Mouse (Mus musculus) MEL (cell line): ENCODE measurements at regions not wholly inside any gene's neighbourhood (a gene's known extent, or its start where the extent isn't known, plus 50 kb on each side); places are given as distances from the start of the nearest gene placed in this dataset.
"Not testable (repeated sequence)": the region's sequence is repeated elsewhere in the genome, so short reads cannot be mapped to it uniquely, and the experiment has no call there.

Experiments
- DNase-seq: peaks from one replicate; pipeline ENCODE4 v3.0.0; 2011; ENCODE audit warnings: low read depth, low spot score
- H3K27ac ChIP-seq: 2 replicates; pipeline ENCODE4 v1.5.1; 2012; ENCODE audit warnings: low read depth, mild to moderate bottlenecking, control low read depth, low read length, moderate library complexity; ENCODE audit not compliant: control insufficient read depth
- H3K27me3 ChIP-seq, 2 experiments: fragments of 150-350 bp in 1 of 2; sonication (generic) in 1 of 2; 2 replicates each; pipeline ENCODE4 v1.6.1; 2012; ENCODE audit warnings: low read length in 2 of 2, mild to moderate bottlenecking in 2 of 2, improper control_type of control experiment in 1 of 2, moderate library complexity in 1 of 2; ENCODE audit not compliant: insufficient read depth in 2 of 2, control insufficient read depth in 1 of 2
- H3K36me3 ChIP-seq, 2 experiments: 2 replicates each; pipeline ENCODE4 v1.6.1; 2012 to 2014; ENCODE audit warnings: low read length in 2 of 2, improper control_type of control experiment in 1 of 2, inconsistent platforms in 1 of 2, mild to moderate bottlenecking in 1 of 2; ENCODE audit not compliant: insufficient read depth in 2 of 2, control insufficient read depth in 1 of 2
- H3K4me1 ChIP-seq, 2 experiments: fragments of 150-350 bp in 1 of 2; sonication (generic) in 1 of 2; 2 replicates each; pipeline ENCODE4 v1.6.1; 2012; ENCODE audit warnings: low read length in 2 of 2, improper control_type of control experiment in 1 of 2, mild to moderate bottlenecking in 1 of 2; ENCODE audit not compliant: insufficient read depth in 2 of 2, control insufficient read depth in 1 of 2
- H3K4me3 ChIP-seq, 2 experiments: fragments of 150-350 bp in 1 of 2; sonication (generic) in 1 of 2; 2 replicates each; pipeline ENCODE4 v1.5.1; 2012; ENCODE audit warnings: low read depth in 2 of 2, low read length in 2 of 2, mild to moderate bottlenecking in 2 of 2, moderate library complexity in 2 of 2, control low read depth in 1 of 2, improper control_type of control experiment in 1 of 2; ENCODE audit not compliant: control insufficient read depth in 1 of 2, insufficient read depth in 1 of 2
- H3K79me2 ChIP-seq: 2 replicates; pipeline ENCODE4 v1.6.1; 2012; ENCODE audit warnings: mild to moderate bottlenecking, low read length, moderate library complexity; ENCODE audit not compliant: control insufficient read depth, poor library complexity, insufficient read depth
- H3K9ac ChIP-seq: 2 replicates; pipeline ENCODE4 v1.6.1; 2012; ENCODE audit warnings: low read depth, mild to moderate bottlenecking, control low read depth, low read length, moderate library complexity; ENCODE audit not compliant: control insufficient read depth, poor library complexity, severe bottlenecking
- H3K9me3 ChIP-seq: fragments of 150-350 bp; sonication (generic); replicated peaks from 2 replicates; pipeline ENCODE4 v1.6.1; 2012; ENCODE audit warnings: mild to moderate bottlenecking, low read length, improper control_type of control experiment, moderate library complexity; ENCODE audit not compliant: insufficient read depth

GRCm38 (mm10) chr4:145774241-145774761, 94.3 kb upstream of the Zfp986 start:
- H3K9ac ChIP-seq, H3K4me3 ChIP-seq, H3K79me2 ChIP-seq, H3K9me3 ChIP-seq, H3K4me1 ChIP-seq, H3K36me3 ChIP-seq, H3K27ac ChIP-seq, H3K27me3 ChIP-seq: not testable (repeated sequence)
- DNase-seq = peak; percentile 1

GRCm38 (mm10) chr4:145774884-145775283, 93.7 kb upstream of the Zfp986 start:
- not testable (repeated sequence) for H3K4me1 ChIP-seq, H3K27ac ChIP-seq, DNase-seq, H3K79me2 ChIP-seq, H3K4me3 ChIP-seq, H3K9me3 ChIP-seq, H3K27me3 ChIP-seq, H3K36me3 ChIP-seq, H3K9ac ChIP-seq

- H3K9ac ChIP-seq, H3K4me1 ChIP-seq, DNase-seq, H3K4me3 ChIP-seq, H3K9me3 ChIP-seq, H3K79me2 ChIP-seq, H3K27ac ChIP-seq, H3K27me3 ChIP-seq, H3K36me3 ChIP-seq: not testable (repeated sequence)
These were observed 92.1 kb upstream of the Zfp986 start for GRCm38 (mm10) chr4:145776531-145776930.

GRCm38 (mm10) chr4:145781281-145781896, 87.2 kb upstream of the Zfp986 start:
- not testable (repeated sequence) for H3K27ac ChIP-seq, H3K4me1 ChIP-seq, H3K9me3 ChIP-seq, H3K9ac ChIP-seq, H3K79me2 ChIP-seq, H3K27me3 ChIP-seq, H3K36me3 ChIP-seq, H3K4me3 ChIP-seq, DNase-seq

- H3K4me3 ChIP-seq, H3K9me3 ChIP-seq, H3K9ac ChIP-seq, H3K4me1 ChIP-seq, H3K79me2 ChIP-seq, H3K36me3 ChIP-seq, DNase-seq, H3K27me3 ChIP-seq, H3K27ac ChIP-seq: not testable (repeated sequence)
These were observed 53.9 kb upstream of the Zfp986 start for GRCm38 (mm10) chr4:145814674-145815073.
